Comparison of ENCODE assay signal across 11 mouse cellular contexts in genomic region chr1:166255091-166255490, GRCm38 (mm10). TPM values are rescaled to one million over a fixed set of nuclear protein-coding genes. Genes with fewer than 3 reads are reported as not detected.
DNase-seq lines count a peak whose midpoint lies in the region; ATAC-seq lines count a peak whose summit lies in the region.
"Had no signal": no experiment of that assay in that cellular context is flagged by ENCODE, and none has a peak within 500 bp of the region (broad histone marks: within the 10 kb centered on the region; RNA-seq: fewer than 3 reads in every experiment).

No protein-coding gene starts in this region.

- H3K9me3 ChIP-seq in intestine, embryonic 15.5 days = no peaks in the 10 kb centered on the region
- H3K9me3 ChIP-seq in intestine, embryonic 16.5 days (ENCODE audit: control insufficient read depth, low read length) = no peaks in the 10 kb centered on the region
- H3K9me3 ChIP-seq in embryonic facial prominence, embryonic 11.5 days (replicated peaks; ENCODE audit: control insufficient read depth, low read length) = no peaks in the 10 kb centered on the region
- no peaks in the 10 kb centered on the region for H3K9me3 ChIP-seq in hindbrain, embryonic 11.5 days (ENCODE audit: control insufficient read depth, low read length)
- H3K9me3 ChIP-seq in midbrain, embryonic 16.5 days (replicated peaks; ENCODE audit: control insufficient read depth, low read length, poor library complexity, severe bottlenecking) = no peaks in the 10 kb centered on the region
- H3K9me3 ChIP-seq: liver, embryonic 13.5 days had no signal

- 0 out of 2 replicates have a peak overlapping the region, but pooled peaks have one; percentile 97 for H3K4me2 ChIP-seq in intestine, embryonic 15.5 days (replicated peaks)
- no peak overlapping the region for H3K4me2 ChIP-seq in intestine, embryonic 16.5 days (ENCODE audit: low read depth, low read length)
- peak overlapping the region; percentile 87 for H3K4me2 ChIP-seq in embryonic facial prominence, embryonic 11.5 days (ENCODE audit: low read depth, low read length)
- H3K4me2 ChIP-seq in hindbrain, embryonic 11.5 days (replicated peaks; ENCODE audit: low read depth, low read length) = peak overlapping the region; percentile 74
- H3K4me2 ChIP-seq in midbrain, embryonic 16.5 days (ENCODE audit: low read length) = peak overlapping the region; percentile 95

- peak overlapping the region; percentile 48; the same call in 1 of the 2 replicates for H3K4me3 ChIP-seq in intestine, embryonic 15.5 days (replicated peaks)
- no peak overlapping the region for H3K4me3 ChIP-seq in intestine, embryonic 16.5 days (ENCODE audit: low read length)
- peak overlapping the region; percentile 47 for H3K4me3 ChIP-seq in embryonic facial prominence, embryonic 11.5 days (ENCODE audit: low read depth, low read length)
- peak overlapping the region; percentile 49 for H3K4me3 ChIP-seq in hindbrain, embryonic 11.5 days (ENCODE audit: low read depth, low read length)
- H3K4me3 ChIP-seq in midbrain, embryonic 16.5 days (ENCODE audit: low read depth, low read length) = peak overlapping the region; percentile 71

- H3K36me3 ChIP-seq in intestine, embryonic 15.5 days = no peaks in the 10 kb centered on the region
- no peaks in the 10 kb centered on the region for H3K36me3 ChIP-seq in intestine, embryonic 16.5 days (ENCODE audit: control insufficient read depth, insufficient read depth, low read length)
- no peaks in the 10 kb centered on the region for H3K36me3 ChIP-seq in embryonic facial prominence, embryonic 11.5 days (replicated peaks; ENCODE audit: control insufficient read depth, insufficient read depth, low read depth, low read length)
- no peaks in the 10 kb centered on the region for H3K36me3 ChIP-seq in hindbrain, embryonic 11.5 days (ENCODE audit: control insufficient read depth, insufficient read depth, low read length)
- H3K36me3 ChIP-seq in midbrain, embryonic 16.5 days (ENCODE audit: control insufficient read depth, insufficient read depth, low read length) = no peaks in the 10 kb centered on the region
- H3K36me3 ChIP-seq: liver, embryonic 13.5 days had no signal

- ATAC-seq in intestine, embryonic 15.5 days = no peak
- ATAC-seq in intestine, embryonic 16.5 days = no peak
- no peak for ATAC-seq in embryonic facial prominence, embryonic 11.5 days (replicated peaks; ENCODE audit: insufficient number of reproducible peaks, low FRiP score, low TSS enrichment, low read depth)
- 0 out of 2 replicates have a peak, but pooled peaks have one; percentile 17 for ATAC-seq in hindbrain, embryonic 11.5 days (ENCODE audit: low FRiP score)
- no peak for ATAC-seq in midbrain, embryonic 16.5 days
- ATAC-seq in monocyte, adult 5-6 weeks (replicated peaks; ENCODE audit: insufficient number of reproducible peaks, low FRiP score, low TSS enrichment, poor library complexity, severe bottlenecking) = no peak

- 51% methylated on average over 8 of the region's 8 CpGs for WGBS in intestine, embryonic 15.5 days
- WGBS in intestine, embryonic 16.5 days = 50% methylated on average over 8 of the region's 8 CpGs
- 34% methylated on average over 8 of the region's 8 CpGs for WGBS in embryonic facial prominence, embryonic 11.5 days
- WGBS in hindbrain, embryonic 11.5 days = 19% methylated on average over 8 of the region's 8 CpGs
- WGBS in midbrain, embryonic 16.5 days = 7% methylated on average over 8 of the region's 8 CpGs

- no peak overlapping the region for H3K9ac ChIP-seq in intestine, embryonic 15.5 days
- no peak overlapping the region for H3K9ac ChIP-seq in intestine, embryonic 16.5 days (ENCODE audit: low read depth, low read length)
- H3K9ac ChIP-seq in embryonic facial prominence, embryonic 11.5 days (replicated peaks; ENCODE audit: low read length) = no peak overlapping the region; the same call in 1 of the 2 replicates
- peak overlapping the region; percentile 75 for H3K9ac ChIP-seq in hindbrain, embryonic 11.5 days (ENCODE audit: low read depth, low read length)
- peak overlapping the region; percentile 71 for H3K9ac ChIP-seq in midbrain, embryonic 16.5 days (ENCODE audit: low read depth, low read length)
- H3K9ac ChIP-seq: liver, embryonic 13.5 days had no signal

- H3K4me1 ChIP-seq in intestine, embryonic 15.5 days (replicated peaks) = peaks cover 5% of the 10 kb centered on the region; the same call in 1 of the 2 replicates
- H3K4me1 ChIP-seq in intestine, embryonic 16.5 days (ENCODE audit: control insufficient read depth, insufficient read depth, low read length) = no peaks in the 10 kb centered on the region
- no peaks in the 10 kb centered on the region for H3K4me1 ChIP-seq in embryonic facial prominence, embryonic 11.5 days (ENCODE audit: control insufficient read depth, insufficient read depth, low read length)
- peaks cover 4% of the 10 kb centered on the region; the same call in 1 of the 2 replicates for H3K4me1 ChIP-seq in hindbrain, embryonic 11.5 days (replicated peaks; ENCODE audit: control insufficient read depth, insufficient read depth, low read length)
- peaks cover 27% of the 10 kb centered on the region for H3K4me1 ChIP-seq in midbrain, embryonic 16.5 days (ENCODE audit: control insufficient read depth, insufficient read depth, low read length)
- H3K4me1 ChIP-seq: liver, embryonic 13.5 days had no signal

- peaks cover 46% of the 10 kb centered on the region for H3K27me3 ChIP-seq in intestine, embryonic 15.5 days (replicated peaks)
- H3K27me3 ChIP-seq in intestine, embryonic 16.5 days (replicated peaks; ENCODE audit: control insufficient read depth, insufficient read depth, low read length) = peaks cover 15% of the 10 kb centered on the region; the same call in 1 of the 2 replicates
- peaks cover 2% of the 10 kb centered on the region for H3K27me3 ChIP-seq in embryonic facial prominence, embryonic 11.5 days (ENCODE audit: control insufficient read depth, insufficient read depth, low read length)
- no peaks in the 10 kb centered on the region for H3K27me3 ChIP-seq in hindbrain, embryonic 11.5 days (ENCODE audit: control insufficient read depth, insufficient read depth, low read length)
- no peaks in the 10 kb centered on the region for H3K27me3 ChIP-seq in midbrain, embryonic 16.5 days (ENCODE audit: control insufficient read depth, insufficient read depth, low read depth, low read length)

- no peak for DNase-seq in embryonic facial prominence, embryonic 11.5 days (ENCODE audit: low spot score)
- DNase-seq in hindbrain, embryonic 11.5 days (ENCODE audit: low spot score) = peak; percentile 24
- no peak for DNase-seq in layer of hippocampus, adult 8-10 months (ENCODE audit: low spot score in 2 of 2)
- no peak for DNase-seq in urinary bladder, postnatal 25 days (ENCODE audit: low spot score)
- DNase-seq: liver, embryonic 13.5 days; right cerebral cortex, postnatal 4 days had no signal

- no peak overlapping the region for H3K27ac ChIP-seq in intestine, embryonic 15.5 days
- H3K27ac ChIP-seq in intestine, embryonic 16.5 days (ENCODE audit: low read length) = no peak overlapping the region
- no peak overlapping the region for H3K27ac ChIP-seq in embryonic facial prominence, embryonic 11.5 days (replicated peaks; ENCODE audit: low read depth, low read length)
- H3K27ac ChIP-seq in hindbrain, embryonic 11.5 days (ENCODE audit: low read depth, low read length) = peak overlapping the region; percentile 40; the same call in 1 of the 2 replicates
- H3K27ac ChIP-seq in midbrain, embryonic 16.5 days (ENCODE audit: low read length) = peak overlapping the region; percentile 79; the same call in 1 of the 2 replicates
- H3K27ac ChIP-seq: liver, embryonic 13.5 days had no signal

RNA-seq across cellular contexts. Expression of gene Ildr2, which starts 1.2 kb away (rescaled TPM):
- polyA plus RNA-seq in intestine, embryonic 15.5 days (2015; fragmentation: Nextera tagmentation; extraction: Ambion mirVana) = 0.67 and 0.81 TPM in 2 replicates
- 0.27 and 0.37 TPM in 2 replicates for polyA plus RNA-seq in intestine, embryonic 16.5 days (2015; fragmentation: Nextera tagmentation; extraction: Ambion mirVana)
- 1.5 and 1.6 TPM in 2 replicates for polyA plus RNA-seq in embryonic facial prominence, embryonic 11.5 days (2014; fragmentation: Nextera tagmentation; extraction: Ambion mirVana)
- polyA plus RNA-seq in hindbrain, embryonic 11.5 days (2014; fragmentation: Nextera tagmentation; extraction: Ambion mirVana) = 7.2 and 7.4 TPM in 2 replicates
- 4.0 and 4.5 TPM in 2 replicates for polyA plus RNA-seq in midbrain, embryonic 16.5 days (2015; fragmentation: Nextera tagmentation; extraction: Ambion mirVana)
- total RNA-seq in monocyte, adult 5-6 weeks (2017) = 0.10 TPM in 1 of 3 replicates, not detected in the others
- 10 to 100 TPM; 72.0 to 77.5 (median 74.7) TPM for total RNA-seq in layer of hippocampus, adult 8-10 months (2022)

RNA-seq across cellular contexts. Expression of gene Mael, which starts 16.5 kb away (rescaled TPM):
- not detected in 2 replicates for polyA plus RNA-seq in intestine, embryonic 15.5 days (2015; fragmentation: Nextera tagmentation; extraction: Ambion mirVana)
- not detected in 2 replicates for polyA plus RNA-seq in intestine, embryonic 16.5 days (2015; fragmentation: Nextera tagmentation; extraction: Ambion mirVana)
- not detected in 2 replicates for polyA plus RNA-seq in embryonic facial prominence, embryonic 11.5 days (2014; fragmentation: Nextera tagmentation; extraction: Ambion mirVana)
- 0.14 TPM in 1 of 2 replicates, not detected in the other for polyA plus RNA-seq in hindbrain, embryonic 11.5 days (2014; fragmentation: Nextera tagmentation; extraction: Ambion mirVana)
- 0.14 TPM in 1 of 2 replicates, not detected in the other for polyA plus RNA-seq in midbrain, embryonic 16.5 days (2015; fragmentation: Nextera tagmentation; extraction: Ambion mirVana)
- 1.1 TPM in 1 of 3 replicates, not detected in the others for total RNA-seq in monocyte, adult 5-6 weeks (2017)
- under 1 TPM in 1 of 4 experiments, not detected in 3; 0.41 TPM for total RNA-seq in layer of hippocampus, adult 8-10 months (2022)
- polyA plus RNA-seq: large intestine, adult 2 months; liver, embryonic 13.5 days had no signal

Comparison
In these comparisons a context has a peak if more than half of its experiments do, and no peak if none do; other contexts are left out.
1. H3K27ac ChIP-seq: peak in hindbrain, embryonic 11.5 days (single experiment) and midbrain, embryonic 16.5 days (single experiment); none in intestine, embryonic 15.5 days (single experiment), intestine, embryonic 16.5 days (single experiment) and embryonic facial prominence, embryonic 11.5 days (single experiment).
2. H3K9ac ChIP-seq: peak in hindbrain, embryonic 11.5 days (single experiment) and midbrain, embryonic 16.5 days (single experiment); none in intestine, embryonic 15.5 days (single experiment), intestine, embryonic 16.5 days (single experiment) and embryonic facial prominence, embryonic 11.5 days (single experiment).